Mouse (Mus musculus): ENCODE data around the gene Foxi1. TPM values are rescaled to one million over a fixed set of nuclear protein-coding genes. Genes with fewer than 3 reads are reported as not detected.

The Foxi1 gene
- polyA plus RNA-seq (2012; rRNA removed): not detected in 2 replicates

DNA sequence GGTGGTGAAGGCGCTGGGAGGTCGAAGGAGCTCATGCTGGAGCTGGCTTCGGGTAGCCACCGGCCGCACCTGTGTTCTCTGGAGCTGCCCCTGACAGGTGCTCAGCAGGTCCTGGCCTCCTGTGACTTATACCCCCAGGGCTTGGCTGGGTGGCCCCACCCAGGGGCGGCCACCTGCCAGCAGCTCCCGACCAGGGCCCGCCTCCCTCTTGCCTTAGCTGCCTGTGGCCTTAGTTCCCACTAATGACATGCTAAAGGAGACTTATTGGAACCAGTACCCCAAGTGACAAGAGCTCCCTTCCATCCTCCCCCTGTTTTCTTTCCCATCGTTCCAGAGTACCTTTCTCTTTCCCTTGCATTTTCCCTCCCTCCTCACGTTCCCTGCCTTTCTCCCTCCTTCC is at the start of gene Foxi1:
Gene Foxi1 (minus strand): TSS at position 101 of the 400 bp plus-strand sequence.
- no peaks in the 10 kb centered on the region for H3K36me3 ChIP-seq (ENCODE audit: control insufficient read depth, insufficient read depth, low read length)
- TF ChIP-seq POLR2A (IDR thresholded peaks at IDR 0.05; ENCODE audit: low read depth, low read length) (no peak), CTCF (IDR thresholded peaks at IDR 0.05; ENCODE audit: extremely low read depth, insufficient read depth, insufficient read length, insufficient replicate concordance) (no peak)
- DNase-seq (ENCODE audit: low read depth in 1 of 2, low spot score in 2 of 2): no peak
- H3K27me3 ChIP-seq (ENCODE audit: control insufficient read depth, insufficient read depth, low read length): no peaks in the 10 kb centered on the region
- no peaks in the 10 kb centered on the region for H3K4me1 ChIP-seq (ENCODE audit: control insufficient read depth, insufficient read depth, insufficient read length)
- no peak within 1 kb of the TSS for H3K27ac ChIP-seq (ENCODE audit: insufficient read depth, low read length)
- H3K4me3 ChIP-seq (ENCODE audit: extremely low read depth, insufficient read depth, insufficient read length): no peak within 1 kb of the TSS
- 80% methylated on average over 8 of the region's 10 CpGs for WGBS

DNA sequence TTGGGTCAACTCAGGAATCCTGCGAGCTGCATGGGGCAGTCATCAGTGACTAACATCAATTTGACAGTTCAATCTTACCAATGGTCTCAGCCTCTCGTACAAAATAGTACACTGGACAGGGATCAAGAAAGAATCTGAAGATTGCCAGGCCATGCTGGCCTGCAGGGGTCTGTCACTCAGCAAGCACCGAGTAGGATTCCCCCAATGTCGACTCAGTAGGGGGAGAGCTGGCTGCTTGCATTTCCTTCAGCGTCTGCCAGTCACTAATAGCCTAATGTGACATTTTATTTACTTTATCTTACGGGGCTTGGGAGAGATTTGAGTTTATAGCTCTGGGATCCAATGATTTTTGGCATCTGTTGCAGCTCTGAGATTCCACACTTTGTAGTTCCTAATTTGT is 35.1 kb upstream of the Foxi1 start:
- no peak overlapping the region for H3K27ac ChIP-seq (ENCODE audit: insufficient read depth, low read length)
- no peaks in the 10 kb centered on the region for H3K4me1 ChIP-seq (ENCODE audit: control insufficient read depth, insufficient read depth, insufficient read length)
- DNase-seq (ENCODE audit: low read depth in 1 of 2, low spot score in 2 of 2): no peak
- TF ChIP-seq CTCF (IDR thresholded peaks at IDR 0.05; ENCODE audit: extremely low read depth, insufficient read depth, insufficient read length, insufficient replicate concordance): no peak
- no peak for TF ChIP-seq POLR2A (IDR thresholded peaks at IDR 0.05; ENCODE audit: low read depth, low read length)
- no peaks in the 10 kb centered on the region for H3K27me3 ChIP-seq (ENCODE audit: control insufficient read depth, insufficient read depth, low read length)
- peaks cover 55% of the 10 kb centered on the region for H3K36me3 ChIP-seq (ENCODE audit: control insufficient read depth, insufficient read depth, low read length)
- 82% methylated on average over 6 of the region's 6 CpGs for WGBS
- no peak overlapping the region for H3K4me3 ChIP-seq (ENCODE audit: extremely low read depth, insufficient read depth, insufficient read length)

DNA sequence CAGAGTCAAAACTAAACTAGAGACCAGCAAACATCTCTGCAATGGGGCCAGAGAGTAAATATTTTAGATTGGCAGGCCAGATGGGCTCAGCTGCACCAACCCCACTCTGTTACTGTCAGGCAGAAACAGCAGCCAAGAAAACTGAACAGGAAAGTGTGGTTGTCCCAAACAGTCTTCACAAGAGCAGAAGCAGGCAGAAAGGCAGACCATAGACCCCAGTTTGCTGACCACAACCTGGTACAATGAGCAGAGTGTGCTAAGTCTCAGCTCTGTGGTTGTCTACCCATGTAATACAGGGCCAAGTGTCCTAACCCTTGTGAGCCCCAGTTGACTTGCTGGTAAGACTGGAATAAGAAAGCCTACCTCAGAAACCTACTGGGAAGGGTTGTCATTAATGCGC is 32.4 kb upstream of the Foxi1 start:
- WGBS: 92% methylated on average over 1 of the region's 1 CpGs
- no peaks in the 10 kb centered on the region for H3K27me3 ChIP-seq (ENCODE audit: control insufficient read depth, insufficient read depth, low read length)
- H3K36me3 ChIP-seq (ENCODE audit: control insufficient read depth, insufficient read depth, low read length): peaks cover 51% of the 10 kb centered on the region
- no peaks in the 10 kb centered on the region for H3K4me1 ChIP-seq (ENCODE audit: control insufficient read depth, insufficient read depth, insufficient read length)
- DNase-seq (ENCODE audit: low read depth in 1 of 2, low spot score in 2 of 2): no peak
- TF ChIP-seq CTCF (IDR thresholded peaks at IDR 0.05; ENCODE audit: extremely low read depth, insufficient read depth, insufficient read length, insufficient replicate concordance) (no peak), POLR2A (IDR thresholded peaks at IDR 0.05; ENCODE audit: low read depth, low read length) (no peak)
- no peak overlapping the region for H3K4me3 ChIP-seq (ENCODE audit: extremely low read depth, insufficient read depth, insufficient read length)
- H3K27ac ChIP-seq (ENCODE audit: insufficient read depth, low read length): no peak overlapping the region

DNA sequence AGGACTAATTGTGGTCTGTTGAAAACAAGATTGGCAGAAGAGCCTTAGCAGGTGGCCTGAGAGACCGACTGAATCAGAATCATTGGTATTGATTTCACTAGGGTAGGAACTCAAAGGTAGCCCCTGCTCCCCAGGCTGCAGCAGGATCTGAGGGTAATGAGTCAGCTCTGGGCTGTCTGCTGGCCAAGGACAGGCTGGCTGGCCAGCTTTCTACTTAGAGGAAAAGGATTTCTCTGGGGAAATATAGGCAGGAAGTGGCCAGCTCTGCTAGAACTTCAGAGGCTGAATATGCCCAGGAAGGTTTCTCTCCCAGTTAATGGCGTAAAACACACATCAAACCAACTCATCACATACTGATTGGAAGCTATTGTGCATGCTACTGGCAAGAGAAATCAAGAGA is 31.8 kb upstream of the Foxi1 start:
- no peak for TF ChIP-seq POLR2A (IDR thresholded peaks at IDR 0.05; ENCODE audit: low read depth, low read length)
- TF ChIP-seq CTCF (IDR thresholded peaks at IDR 0.05; ENCODE audit: extremely low read depth, insufficient read depth, insufficient read length, insufficient replicate concordance): no peak
- H3K36me3 ChIP-seq (ENCODE audit: control insufficient read depth, insufficient read depth, low read length): peaks cover 53% of the 10 kb centered on the region
- no peaks in the 10 kb centered on the region for H3K4me1 ChIP-seq (ENCODE audit: control insufficient read depth, insufficient read depth, insufficient read length)
- 80% methylated on average over 2 of the region's 2 CpGs for WGBS
- DNase-seq (ENCODE audit: low read depth in 1 of 2, low spot score in 2 of 2): no peak
- H3K4me3 ChIP-seq (ENCODE audit: extremely low read depth, insufficient read depth, insufficient read length): no peak overlapping the region
- H3K27ac ChIP-seq (ENCODE audit: insufficient read depth, low read length): no peak overlapping the region
- no peaks in the 10 kb centered on the region for H3K27me3 ChIP-seq (ENCODE audit: control insufficient read depth, insufficient read depth, low read length)

DNA sequence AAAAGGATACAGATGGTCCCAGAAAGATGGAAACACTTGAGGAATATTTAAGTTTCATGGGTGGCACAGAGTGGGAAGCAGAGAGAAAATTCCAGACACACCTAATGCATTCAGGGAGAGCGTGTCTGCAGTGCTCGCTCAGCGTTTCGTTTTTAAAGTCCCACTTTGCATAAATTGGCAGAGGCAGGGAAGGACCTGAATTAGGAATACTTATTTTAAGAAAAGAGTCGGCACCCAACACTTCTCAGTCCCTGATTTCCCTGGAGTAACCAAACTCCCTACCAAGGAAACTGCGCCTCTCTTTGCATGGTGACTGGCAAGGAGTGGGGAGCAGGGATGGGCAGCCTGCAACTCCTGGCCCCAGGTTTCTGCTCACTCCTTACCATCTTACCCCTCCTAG is 29.0 kb upstream of the Foxi1 start:
- Histone ChIP-seq H3K4me3 (ENCODE audit: extremely low read depth, insufficient read depth, insufficient read length) (no peak overlapping the region), H3K4me1 (ENCODE audit: control insufficient read depth, insufficient read depth, insufficient read length) (no peaks in the 10 kb centered on the region), H3K36me3 (ENCODE audit: control insufficient read depth, insufficient read depth, low read length) (peaks cover 50% of the 10 kb centered on the region), H3K27ac (ENCODE audit: insufficient read depth, low read length) (no peak overlapping the region), H3K27me3 (ENCODE audit: control insufficient read depth, insufficient read depth, low read length) (no peaks in the 10 kb centered on the region)
- WGBS: 93% methylated on average over 6 of the region's 6 CpGs
- TF ChIP-seq POLR2A (IDR thresholded peaks at IDR 0.05; ENCODE audit: low read depth, low read length) (no peak), CTCF (IDR thresholded peaks at IDR 0.05; ENCODE audit: extremely low read depth, insufficient read depth, insufficient read length, insufficient replicate concordance) (no peak)
- DNase-seq (ENCODE audit: low read depth in 1 of 2, low spot score in 2 of 2): no peak

DNA sequence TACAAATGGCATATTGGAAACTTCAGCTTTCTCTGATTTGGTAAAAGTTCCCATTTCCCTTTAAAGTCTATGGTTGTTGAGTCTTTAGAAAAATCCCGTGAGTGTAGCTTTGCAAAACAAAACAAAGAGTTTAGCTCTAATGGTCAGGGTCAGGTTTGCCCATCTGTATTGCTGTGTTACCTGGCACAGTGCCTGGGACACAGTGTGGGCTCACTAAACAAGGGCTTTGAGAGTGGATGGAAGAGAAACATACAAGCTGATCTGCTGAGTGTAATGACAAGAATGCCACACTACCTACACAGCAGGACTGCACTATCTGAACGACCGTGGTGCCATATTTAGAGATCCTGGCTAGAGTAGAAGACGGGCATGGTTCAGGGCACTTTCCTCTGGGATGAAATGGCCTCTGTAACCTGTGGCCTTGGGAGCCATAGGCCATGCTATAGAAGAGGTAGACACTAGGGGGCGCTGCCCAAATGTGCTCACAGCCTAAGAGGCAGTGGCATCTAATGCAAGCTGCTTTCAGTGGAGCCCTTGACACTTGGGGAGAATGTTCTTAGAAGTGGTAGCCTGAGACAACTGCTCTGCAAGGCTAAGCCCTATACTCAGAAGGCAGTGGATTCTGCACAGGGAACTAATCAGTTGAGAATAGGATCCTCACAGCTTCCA is 28.3 kb upstream of the Foxi1 start:
- DNase-seq (ENCODE audit: low read depth in 1 of 2, low spot score in 2 of 2): peak in 1 of 2 experiments; percentile 18

DNA sequence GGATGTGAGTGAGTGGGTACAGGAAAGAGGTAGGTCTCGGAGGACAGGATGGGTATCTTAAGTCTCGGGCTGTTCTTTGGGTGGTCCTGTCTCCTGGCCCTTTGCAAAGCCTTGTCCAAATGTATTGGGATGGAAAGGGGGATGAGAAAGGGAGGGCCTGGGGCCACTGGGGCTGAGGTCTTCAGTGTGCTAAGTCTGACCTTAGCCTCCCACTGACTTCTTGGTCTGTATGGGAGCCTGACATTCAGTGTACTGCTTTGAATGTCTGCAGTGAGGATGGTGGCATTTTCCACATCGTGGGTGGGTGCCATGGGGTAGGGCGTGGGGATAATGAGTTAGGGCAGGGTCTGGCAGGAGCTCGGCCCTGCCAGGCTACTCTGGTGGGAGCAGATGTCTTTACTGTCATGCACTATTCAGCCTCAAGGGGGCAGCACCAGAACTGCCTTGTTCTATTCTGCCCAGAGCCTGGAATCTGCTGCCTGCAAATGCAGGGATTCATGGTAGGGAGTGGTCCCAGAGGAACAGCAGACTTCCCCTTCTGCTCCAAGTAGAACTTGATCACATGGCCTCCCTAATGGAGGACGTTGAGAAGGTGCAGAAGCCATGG is 21.0 kb upstream of the Foxi1 start:
- peaks cover 43% of the 10 kb centered on the region for H3K36me3 ChIP-seq (ENCODE audit: control insufficient read depth, insufficient read depth, low read length)
- 61% methylated on average over 6 of the region's 6 CpGs for WGBS
- peak in 1 of 2 experiments; percentile 20 for DNase-seq (ENCODE audit: low read depth in 1 of 2, low spot score in 2 of 2)
- H3K4me3 ChIP-seq (ENCODE audit: extremely low read depth, insufficient read depth, insufficient read length): no peak overlapping the region
- TF ChIP-seq POLR2A (IDR thresholded peaks at IDR 0.05; ENCODE audit: low read depth, low read length) (no peak), CTCF (IDR thresholded peaks at IDR 0.05; ENCODE audit: extremely low read depth, insufficient read depth, insufficient read length, insufficient replicate concordance) (peak; percentile 52; the same call in 1 of the 2 replicates)
- no peaks in the 10 kb centered on the region for H3K4me1 ChIP-seq (ENCODE audit: control insufficient read depth, insufficient read depth, insufficient read length)
- no peak overlapping the region for H3K27ac ChIP-seq (ENCODE audit: insufficient read depth, low read length)
- no peaks in the 10 kb centered on the region for H3K27me3 ChIP-seq (ENCODE audit: control insufficient read depth, insufficient read depth, low read length)

More for the DNA sequence above, 28.3 kb upstream of the Foxi1 start:
- Histone ChIP-seq H3K27ac (ENCODE audit: insufficient read depth, low read length) (no peak overlapping the region), H3K4me3 (ENCODE audit: extremely low read depth, insufficient read depth, insufficient read length) (no peak overlapping the region), H3K27me3 (ENCODE audit: control insufficient read depth, insufficient read depth, low read length) (no peaks in the 10 kb centered on the region), H3K36me3 (ENCODE audit: control insufficient read depth, insufficient read depth, low read length) (peaks cover 50% of the 10 kb centered on the region), H3K4me1 (ENCODE audit: control insufficient read depth, insufficient read depth, insufficient read length) (no peaks in the 10 kb centered on the region)
- no peak for TF ChIP-seq POLR2A (IDR thresholded peaks at IDR 0.05; ENCODE audit: low read depth, low read length)
- peak; percentile 40; the same call in 1 of the 2 replicates for TF ChIP-seq CTCF (IDR thresholded peaks at IDR 0.05; ENCODE audit: extremely low read depth, insufficient read depth, insufficient read length, insufficient replicate concordance)
- 70% methylated on average over 5 of the region's 5 CpGs for WGBS
